8 mouse cellular contexts compared by ENCODE assay signal in genomic region chr13:21401636-21402286, GRCm38 (mm10). TPM values are rescaled to one million over a fixed set of nuclear protein-coding genes. Genes with fewer than 3 reads are reported as not detected.
DNase-seq lines count a peak whose midpoint lies in the region; ATAC-seq and TF ChIP-seq lines count a peak whose summit lies in the region.

No protein-coding gene starts in this region.

- no peak overlapping the region for H3K27ac ChIP-seq in cerebellum, adult 2 months (ENCODE audit: insufficient read depth, low read length)
- H3K27ac ChIP-seq in limb, embryonic 12.5 days: peak overlapping the region; percentile 76
- peak overlapping the region; percentile 15; the same call in 1 of the 2 replicates for H3K27ac ChIP-seq in small intestine, adult 2 months (ENCODE audit: insufficient read depth, low read depth, low read length)

- peak overlapping the region; percentile 76 for H3K4me2 ChIP-seq in limb, embryonic 12.5 days

- ATAC-seq in erythroblast, adult 5-6 weeks (replicated peaks; ENCODE audit: low FRiP score, poor library complexity, severe bottlenecking): peak; percentile 50; the same call in 1 of the 2 replicates
- ATAC-seq in limb, embryonic 12.5 days (ENCODE audit: insufficient number of reproducible peaks, insufficient read depth, low FRiP score, low TSS enrichment, low read depth): peak; percentile 50

- peak overlapping the region; percentile 96 for H3K4me3 ChIP-seq in cerebellum, adult 2 months (replicated peaks; ENCODE audit: insufficient read depth, low read depth, low read length)
- H3K4me3 ChIP-seq in limb, embryonic 12.5 days (replicated peaks): peak overlapping the region; percentile 81
- H3K4me3 ChIP-seq in small intestine, adult 2 months (ENCODE audit: low read depth, low read length): peak overlapping the region; percentile 97

- WGBS in cerebellum, adult 2 months: 14% methylated on average over 12 of the region's 12 CpGs
- 15% methylated on average over 12 of the region's 12 CpGs for WGBS in limb, embryonic 12.5 days
- 9% methylated on average over 12 of the region's 12 CpGs for WGBS in small intestine, adult 2 months

- H3K36me3 ChIP-seq in limb, embryonic 12.5 days: peaks cover 22% of the 10 kb centered on the region
- peaks cover 8% of the 10 kb centered on the region for H3K36me3 ChIP-seq in small intestine, adult 2 months (ENCODE audit: control insufficient read depth, insufficient read depth, low read length)

- DNase-seq in cerebellum, adult 2 months: no peak
- no peak for DNase-seq in cerebellum, adult 11-12 months
- peak; percentile 26 for DNase-seq in A20 (ENCODE audit: low read depth, low spot score)
- no peak for DNase-seq in left cerebral cortex, postnatal 36 days (ENCODE audit: low spot score in 2 of 2)
- DNase-seq in cerebellum, postnatal 14 days: no peak

- H3K4me1 ChIP-seq in cerebellum, adult 2 months (ENCODE audit: control insufficient read depth, insufficient read depth, low read length): no peaks in the 10 kb centered on the region
- H3K4me1 ChIP-seq in limb, embryonic 12.5 days (replicated peaks): peaks cover 9% of the 10 kb centered on the region
- peaks cover 5% of the 10 kb centered on the region for H3K4me1 ChIP-seq in small intestine, adult 2 months (ENCODE audit: control insufficient read depth, insufficient read depth, insufficient read length, low read length)

- no peak for TF ChIP-seq CTCF in cerebellum, adult 2 months (IDR thresholded peaks at IDR 0.05; ENCODE audit: borderline replicate concordance, insufficient read depth, low read depth, low read length)
- no peak for TF ChIP-seq CTCF in small intestine, adult 2 months (IDR thresholded peaks at IDR 0.05; ENCODE audit: extremely low read depth, insufficient read length, insufficient replicate concordance, low read depth, low read length)

- H3K9ac ChIP-seq in limb, embryonic 12.5 days (replicated peaks): peak overlapping the region; percentile 81

- H3K9me3 ChIP-seq in limb, embryonic 12.5 days: no peaks in the 10 kb centered on the region

- TF ChIP-seq POLR2A in cerebellum, adult 2 months (IDR thresholded peaks at IDR 0.05; ENCODE audit: borderline replicate concordance, insufficient read depth, low read length): no peak
- no peak for TF ChIP-seq POLR2A in small intestine, adult 2 months (IDR thresholded peaks at IDR 0.05; ENCODE audit: low read depth, low read length)

- intact Hi-C loops in left cerebral cortex, postnatal 36 days (cut with DNase I): loop anchor here (1.0 to 5.0 kb wide), 3 partner anchors 39 to 131 kb away; partner anchors contain the start of genes Gm10065, Zkscan4, Zkscan8 and Zscan12

- H3K27me3 ChIP-seq in cerebellum, adult 2 months (ENCODE audit: control insufficient read depth, insufficient read depth, low read length): no peaks in the 10 kb centered on the region
- H3K27me3 ChIP-seq in limb, embryonic 12.5 days: no peaks in the 10 kb centered on the region
- no peaks in the 10 kb centered on the region for H3K27me3 ChIP-seq in small intestine, adult 2 months (ENCODE audit: control insufficient read depth, insufficient read depth, low read length)

RNA-seq across cellular contexts. Expression of gene Zkscan3, which starts 0.8 kb away (rescaled TPM):
- 45.0 and 47.4 TPM in 2 replicates for polyA plus RNA-seq in cerebellum, adult 2 months (2012; rRNA removed)
- 16.9 and 23.6 TPM in 2 replicates for total RNA-seq in erythroblast, adult 5-6 weeks (2015; ENCODE audit: low replicate concordance)
- total RNA-seq in erythroblast, adult 5-6 weeks (2017; ENCODE audit: low replicate concordance): 13.9 and 19.9 TPM in 2 replicates
- 103 and 105 TPM in 2 replicates for polyA plus RNA-seq in limb, embryonic 12.5 days (2016; fragmentation: Nextera tagmentation; extraction: Ambion mirVana)
- 7.6 and 11.7 TPM in 2 replicates for polyA plus RNA-seq in small intestine, adult 2 months (2012; rRNA removed)
- 10 to 100 TPM; 30.3 to 45.5 TPM for total RNA-seq in left cerebral cortex, postnatal 36 days (2021)

RNA-seq across cellular contexts. Expression of gene Pgbd1, which starts 39.1 kb away (rescaled TPM):
- polyA plus RNA-seq in cerebellum, adult 2 months (2012; rRNA removed): 2.6 and 2.7 TPM in 2 replicates
- total RNA-seq in erythroblast, adult 5-6 weeks (2015; ENCODE audit: low replicate concordance): not detected in 2 replicates
- 1.1 TPM in 1 of 2 replicates, not detected in the other for total RNA-seq in erythroblast, adult 5-6 weeks (2017; ENCODE audit: low replicate concordance)
- 5.0 TPM in 2 replicates for polyA plus RNA-seq in limb, embryonic 12.5 days (2016; fragmentation: Nextera tagmentation; extraction: Ambion mirVana)
- 0.30 TPM in 1 of 2 replicates, not detected in the other for polyA plus RNA-seq in small intestine, adult 2 months (2012; rRNA removed)
- 1 to 10 TPM; 1.3 to 1.9 TPM for total RNA-seq in left cerebral cortex, postnatal 36 days (2021)

RNA-seq across cellular contexts. Expression of gene Zscan12, which starts 39.1 kb away (rescaled TPM):
- polyA plus RNA-seq in cerebellum, adult 2 months (2012; rRNA removed): 6.5 and 6.7 TPM in 2 replicates
- total RNA-seq in erythroblast, adult 5-6 weeks (2015; ENCODE audit: low replicate concordance): 0.84 TPM in 1 of 2 replicates, not detected in the other
- 0.70 and 1.4 TPM in 2 replicates for total RNA-seq in erythroblast, adult 5-6 weeks (2017; ENCODE audit: low replicate concordance)
- 16.4 and 17.1 TPM in 2 replicates for polyA plus RNA-seq in limb, embryonic 12.5 days (2016; fragmentation: Nextera tagmentation; extraction: Ambion mirVana)
- polyA plus RNA-seq in small intestine, adult 2 months (2012; rRNA removed): 0.13 and 0.38 TPM in 2 replicates
- total RNA-seq in left cerebral cortex, postnatal 36 days (2021): 1 to 10 TPM; 7.1 to 9.4 TPM

RNA-seq across cellular contexts. Expression of gene Zscan26, which starts 51.8 kb away (rescaled TPM):
- 69.3 and 71.9 TPM in 2 replicates for polyA plus RNA-seq in cerebellum, adult 2 months (2012; rRNA removed)
- total RNA-seq in erythroblast, adult 5-6 weeks (2015; ENCODE audit: low replicate concordance): 3.8 and 4.8 TPM in 2 replicates
- 1.7 and 2.2 TPM in 2 replicates for total RNA-seq in erythroblast, adult 5-6 weeks (2017; ENCODE audit: low replicate concordance)
- 31.8 and 36.0 TPM in 2 replicates for polyA plus RNA-seq in limb, embryonic 12.5 days (2016; fragmentation: Nextera tagmentation; extraction: Ambion mirVana)
- polyA plus RNA-seq in small intestine, adult 2 months (2012; rRNA removed): 1.9 and 3.1 TPM in 2 replicates
- 10 to 100 TPM; 43.8 to 58.5 TPM for total RNA-seq in left cerebral cortex, postnatal 36 days (2021)

RNA-seq across cellular contexts. Expression of gene Olfr1367, which starts 55.1 kb away (rescaled TPM):
- not detected in 2 replicates for polyA plus RNA-seq in cerebellum, adult 2 months (2012; rRNA removed)
- total RNA-seq in erythroblast, adult 5-6 weeks (2015; ENCODE audit: low replicate concordance): not detected in 2 replicates
- not detected in 2 replicates for total RNA-seq in erythroblast, adult 5-6 weeks (2017; ENCODE audit: low replicate concordance)
- polyA plus RNA-seq in limb, embryonic 12.5 days (2016; fragmentation: Nextera tagmentation; extraction: Ambion mirVana): not detected in 2 replicates
- polyA plus RNA-seq in small intestine, adult 2 months (2012; rRNA removed): not detected in 2 replicates
- total RNA-seq in left cerebral cortex, postnatal 36 days (2021): not detected
